Mouse (Mus musculus) G1E (cell line): Measurements from ENCODE around the gene Dclk2.

Experiments
- CTCF ChIP-seq: IDR thresholded peaks from 2 replicates; pipeline ENCODE4 v1.5.1; 2012; ENCODE audit warnings: low read depth, low read length, inconsistent platforms, mixed read lengths
- GATA1 ChIP-seq: IDR thresholded peaks from 2 replicates; pipeline ENCODE4 v1.6.1; 2012; ENCODE audit warnings: borderline replicate concordance, low read length, inconsistent platforms, mixed read lengths
- POLR2AphosphoS5 ChIP-seq: IDR thresholded peaks from 2 replicates; pipeline ENCODE4 v1.6.1; 2012; ENCODE audit warnings: low read depth, low read length, inconsistent platforms; ENCODE audit not compliant: insufficient replicate concordance
- TAL1 ChIP-seq: conservative IDR thresholded peaks from 2 replicates; pipeline ENCODE4 v1.6.1; 2012; ENCODE audit warnings: low read depth, low read length, inconsistent platforms, mixed read lengths

DNA sequence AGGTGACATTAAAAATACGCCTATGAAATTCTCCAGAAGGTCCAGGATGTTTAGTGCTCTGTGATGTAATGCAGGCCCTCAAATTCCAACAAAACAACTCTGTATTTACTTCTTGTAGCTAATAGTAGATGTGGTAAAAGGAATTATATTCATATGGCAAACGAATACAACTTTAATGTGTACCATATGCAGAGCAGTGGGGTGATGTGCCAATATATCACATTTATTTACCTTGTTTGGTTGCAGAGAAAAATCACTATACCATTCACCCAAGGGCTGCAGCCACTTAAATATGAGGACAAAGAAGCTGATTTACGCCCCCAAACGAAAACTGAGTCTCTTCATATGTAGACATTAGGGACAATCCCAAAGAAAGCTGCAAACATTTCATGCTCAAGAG, 158.2 kb downstream of the Dclk2 start:
- TF ChIP-seq CTCF (no peak), GATA1 (no peak), POLR2AphosphoS5 (no peak), TAL1 (no peak)
